Mouse (Mus musculus): ENCODE results near the gene Nemp2. TPM values are rescaled to one million over a fixed set of nuclear protein-coding genes. Genes with fewer than 3 reads are reported as not detected.

Gene Nemp2
- total and polyA plus RNA-seq, 3 experiments: 2.8 to 4.6 TPM; not detected in 1

Other genes starting within 250 kb of the Nemp2 start
- gene Nab1, start 130.0 kb upstream of the Nemp2 start, total RNA-seq (2012; rRNA removed): 26.7 and 29.8 TPM in 2 replicates
- gene Nab1, start 130.0 kb upstream of the Nemp2 start, polyA plus RNA-seq (2012; ENCODE audit: insufficient read depth in 1 of 2, insufficient read length in 2 of 2, low read depth in 1 of 2, low replicate concordance in 2 of 2, missing spikeins in 1 of 2): 10 to 100 TPM in 1 of 2 experiments, not detected in 1; 40.3 TPM
- gene Mfsd6, start 96.8 kb downstream of the Nemp2 start, total RNA-seq (2012; rRNA removed): 2.9 and 4.3 TPM in 2 replicates
- gene Mfsd6, start 96.8 kb downstream of the Nemp2 start, polyA plus RNA-seq (2012; ENCODE audit: insufficient read depth in 1 of 2, insufficient read length in 2 of 2, low read depth in 1 of 2, low replicate concordance in 2 of 2, missing spikeins in 1 of 2): 1 to 10 TPM in 1 of 2 experiments, not detected in 1; 6.4 TPM
- gene Inpp1, start 187.0 kb downstream of the Nemp2 start, total RNA-seq (2012; rRNA removed): 0.96 and 1.9 TPM in 2 replicates
- gene Inpp1, start 187.0 kb downstream of the Nemp2 start, polyA plus RNA-seq (2012; ENCODE audit: insufficient read depth in 1 of 2, insufficient read length in 2 of 2, low read depth in 1 of 2, low replicate concordance in 2 of 2, missing spikeins in 1 of 2): 1 to 10 TPM in 1 of 2 experiments, not detected in 1; 5.9 TPM
- 28.5 and 31.2 TPM in 2 replicates for gene Hibch, start 214.2 kb downstream of the Nemp2 start, total RNA-seq (2012; rRNA removed)
- gene Hibch, start 214.2 kb downstream of the Nemp2 start, polyA plus RNA-seq (2012; ENCODE audit: insufficient read depth in 1 of 2, insufficient read length in 2 of 2, low read depth in 1 of 2, low replicate concordance in 2 of 2, missing spikeins in 1 of 2): 10 to 100 TPM in 1 of 2 experiments, not detected in 1; 35.2 TPM

All from MEL (cell line).